Mouse (Mus musculus): ENCODE results near the gene Rerg.

DNA sequence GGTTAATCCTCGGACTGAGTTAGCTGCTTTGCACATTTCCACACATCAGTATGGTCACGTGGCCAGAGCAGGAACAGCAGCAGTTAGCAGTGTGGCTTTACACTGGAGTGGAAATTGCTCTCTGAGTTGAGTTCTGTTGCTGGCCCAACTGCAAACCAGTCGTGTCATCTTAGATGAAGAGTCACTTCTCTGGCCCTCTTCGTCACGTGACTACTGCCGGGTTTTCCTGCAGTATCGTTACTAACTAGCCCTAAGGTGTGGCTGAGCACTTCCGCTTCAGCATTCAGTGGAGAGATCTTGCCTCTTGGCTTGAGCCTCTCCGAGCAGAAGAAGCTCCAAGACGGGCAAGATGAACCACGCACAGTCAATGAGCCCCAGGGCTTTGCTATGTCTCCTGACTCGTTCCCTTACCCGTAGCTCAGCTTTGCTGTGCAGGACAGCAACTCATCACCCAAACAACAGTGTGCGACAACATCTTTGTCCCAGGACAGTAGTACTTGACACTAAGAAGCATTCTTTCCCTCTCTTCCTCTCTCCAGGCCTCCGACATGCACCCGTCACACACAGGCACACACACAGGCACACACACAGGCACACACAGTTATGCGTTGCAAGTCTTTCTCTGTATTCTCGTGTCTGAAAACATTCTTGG lies 108.3 kb downstream of the Rerg start:
- TF ChIP-seq ZC3H11A (IDR thresholded peaks at IDR 0.05; ENCODE audit: borderline replicate concordance, low read depth, low read length): no peak
- no peak for TF ChIP-seq ZNF384 (IDR thresholded peaks at IDR 0.05; ENCODE audit: low read depth, low read length)
